Mouse (Mus musculus) myocyte (in vitro differentiated cells): ENCODE measurements at regions not wholly inside any gene's neighbourhood (a gene's known extent, or its start where the extent isn't known, plus 50 kb on each side); places are given as distances from the start of the nearest gene placed in this dataset.

Experiments used
- CEBPB ChIP-seq: IDR thresholded peaks from 2 replicates; pipeline ENCODE4 v1.6.1; 2011; ENCODE audit warnings: mild to moderate bottlenecking, moderate library complexity; ENCODE audit not compliant: poor library complexity, insufficient read depth, severe bottlenecking
- E2F4 ChIP-seq: IDR thresholded peaks from one replicate; pipeline ENCODE4 v1.6.1; 2011; ENCODE audit warnings: mild to moderate bottlenecking, control low read depth, moderate library complexity; ENCODE audit not compliant: insufficient read depth
- MAX ChIP-seq: IDR thresholded peaks from one replicate; pipeline ENCODE4 v1.6.1; 2011; ENCODE audit warnings: low read depth, mild to moderate bottlenecking, control low read depth
- MYOG ChIP-seq, 3 experiments: IDR thresholded peaks; one replicate each; pipeline ENCODE4 v1.6.1; 2011; ENCODE audit warnings: control low read depth in 2 of 3, low read depth in 2 of 3, mild to moderate bottlenecking in 2 of 3; ENCODE audit not compliant: insufficient read length in 2 of 3, control insufficient read depth in 1 of 3, insufficient read depth in 1 of 3
- POLR2A ChIP-seq: IDR thresholded peaks from one replicate; pipeline ENCODE4 v1.6.1; 2011; ENCODE audit warnings: low read depth, mild to moderate bottlenecking, control low read depth, moderate library complexity; ENCODE audit not compliant: insufficient read length
- REST ChIP-seq: IDR thresholded peaks from one replicate; pipeline ENCODE4 v1.6.1; 2011; ENCODE audit warnings: mild to moderate bottlenecking, control low read depth, moderate library complexity; ENCODE audit not compliant: insufficient read depth, insufficient read length
- SRF ChIP-seq: IDR thresholded peaks from one replicate; pipeline ENCODE4 v1.6.1; 2011; ENCODE audit warnings: low read depth; ENCODE audit not compliant: control insufficient read depth, insufficient read length
- TCF12 ChIP-seq: IDR thresholded peaks from one replicate; pipeline ENCODE4 v1.6.1; 2011; ENCODE audit warnings: mild to moderate bottlenecking, control low read depth; ENCODE audit not compliant: poor library complexity, insufficient read depth, severe bottlenecking
- USF1 ChIP-seq: IDR thresholded peaks from one replicate; pipeline ENCODE4 v1.6.1; 2011; ENCODE audit warnings: low read depth, mild to moderate bottlenecking, control low read depth, moderate library complexity

DNA sequence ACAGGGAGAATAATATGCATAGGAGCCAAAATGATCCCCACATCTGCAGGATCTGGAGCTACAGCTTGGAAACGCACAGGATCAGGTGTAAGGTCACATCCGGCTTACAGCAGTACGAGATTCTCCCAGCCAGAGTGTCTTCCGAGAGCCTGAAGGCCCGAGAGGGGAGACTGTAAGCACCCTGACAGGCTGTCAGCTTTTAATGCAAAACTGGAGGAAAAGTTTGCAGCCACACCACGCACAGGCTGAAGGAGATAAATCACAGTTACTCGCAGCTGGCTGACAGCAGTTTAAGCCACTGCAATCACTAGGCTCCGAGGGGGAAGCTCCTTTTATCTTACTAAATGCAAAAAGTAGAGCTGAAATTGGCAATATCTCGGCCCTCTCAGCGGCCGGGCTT is 149.1 kb downstream of the Cyld start:
- no peak for TF ChIP-seq POLR2A
- TF ChIP-seq CEBPB = no peak
- TF ChIP-seq REST = no peak
- no peak for TF ChIP-seq MAX
- no peak for TF ChIP-seq USF1
- no peak for TF ChIP-seq E2F4
- no peak for TF ChIP-seq TCF12
- TF ChIP-seq SRF = no peak
- TF ChIP-seq MYOG (IDR thresholded peaks at IDR 0.05; ENCODE audit: control insufficient read depth in 1 of 3, insufficient read depth in 1 of 3, insufficient read length in 2 of 3, low read depth in 2 of 3) = no peak
